Mouse (Mus musculus) left cerebral cortex, postnatal 36 days (tissue): ENCODE results near the gene Tia1. TPM values are rescaled to one million over a fixed set of nuclear protein-coding genes. Genes with fewer than 3 reads are reported as not detected.

Source experiments
- DNase-seq, 2 experiments: peaks; one replicate each; pipeline ENCODE4 v3.0.0; 2021 to 2022; ENCODE audit warnings: low spot score in 2 of 2, mixed read lengths in 1 of 2
- intact Hi-C: fragments of 180-260 bp; cut with DNase I; formaldehyde crosslinking; loops from one replicate; pipeline ENCODE4 v1.15.1; 2025
- total RNA-seq, 2 experiments: library from RNA; stranded (reverse); gene quantifications; 2 replicates each; pipeline ENCODE4 v1.2.3; 2021

The Tia1 gene
- total RNA-seq, 2 experiments from 2014 or later, result 76.1 to 145 TPM

DNA sequence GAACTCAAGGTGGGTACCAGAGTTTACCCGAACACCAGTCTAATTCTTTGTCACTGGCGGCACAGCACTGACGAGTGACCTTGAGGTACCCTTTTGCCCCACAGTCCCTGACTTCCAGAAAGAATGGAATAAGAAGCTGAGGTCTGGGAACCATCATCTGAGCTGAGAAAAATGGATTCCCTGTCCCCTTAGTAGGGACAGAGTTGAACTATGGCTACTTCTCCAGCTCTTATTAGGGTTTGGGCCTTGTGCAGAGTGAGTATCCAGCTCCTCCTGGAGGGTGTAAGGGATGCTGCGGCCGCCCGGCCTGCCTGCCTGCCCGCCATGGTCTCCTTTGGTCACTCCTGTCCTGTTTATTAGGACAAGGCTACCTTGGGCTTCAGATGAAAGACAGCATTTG is 69.1 kb downstream of the Tia1 start:
- intact Hi-C loops, result loop anchor here (2.0 to 5.0 kb wide), 3 partner anchors 34 to 194 kb away; partner anchors contain the start of genes C87436 and Mxd1
- DNase-seq, result no peak

DNA sequence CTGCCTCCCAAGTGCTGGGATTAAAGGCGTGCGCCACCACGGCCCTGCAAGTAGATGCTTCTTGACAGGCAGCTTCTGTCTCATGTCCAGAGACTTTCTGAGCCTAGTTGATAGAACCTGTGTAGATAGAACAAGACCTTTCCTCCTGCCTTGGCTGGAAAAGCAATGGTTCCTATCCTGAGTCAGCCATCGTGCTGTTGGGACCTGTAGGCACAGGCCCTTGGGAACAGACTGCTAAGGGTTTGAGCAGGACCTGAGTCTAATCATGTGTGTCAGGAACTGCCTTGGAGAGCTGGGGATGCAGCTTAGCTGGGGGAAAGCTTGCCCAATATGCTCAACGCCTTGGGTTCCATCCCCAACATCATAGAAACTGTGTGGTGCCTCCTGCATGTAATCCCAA is 70.1 kb downstream of the Tia1 start:
- DNase-seq, result no peak
- intact Hi-C loops, result loop anchor here (5.0 kb wide), 2 partner anchors 113 to 193 kb away; partner anchors contain the start of gene Mxd1

DNA sequence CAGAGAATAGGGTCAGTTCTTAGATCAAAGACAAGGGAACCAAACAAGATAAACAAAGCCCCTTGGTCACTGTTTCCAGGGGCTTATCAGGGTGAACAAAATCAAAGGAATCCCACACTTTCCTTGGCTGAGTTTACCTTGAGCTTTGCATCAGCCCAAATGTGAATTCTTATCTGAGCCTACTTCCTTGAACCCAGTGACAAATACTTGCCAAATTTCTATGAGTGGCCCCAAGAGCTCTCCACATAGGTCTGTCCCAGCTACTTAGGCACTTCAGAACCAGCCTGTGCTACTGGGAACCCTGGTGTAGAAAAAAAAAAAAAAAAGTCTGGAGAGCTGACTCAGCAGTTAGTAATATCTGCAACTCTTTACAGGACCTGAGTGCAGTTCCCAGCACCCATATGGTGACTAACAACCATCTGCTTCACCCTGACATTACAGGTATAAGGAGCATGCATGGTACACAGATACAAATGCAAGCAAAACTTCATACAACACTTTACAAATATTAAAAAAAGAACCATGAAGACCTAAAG is 70.7 kb downstream of the Tia1 start:
- intact Hi-C loops, result loop anchor here (5.0 kb wide), 2 partner anchors 113 to 193 kb away; partner anchors contain the start of gene Mxd1
- DNase-seq, result no peak

DNA sequence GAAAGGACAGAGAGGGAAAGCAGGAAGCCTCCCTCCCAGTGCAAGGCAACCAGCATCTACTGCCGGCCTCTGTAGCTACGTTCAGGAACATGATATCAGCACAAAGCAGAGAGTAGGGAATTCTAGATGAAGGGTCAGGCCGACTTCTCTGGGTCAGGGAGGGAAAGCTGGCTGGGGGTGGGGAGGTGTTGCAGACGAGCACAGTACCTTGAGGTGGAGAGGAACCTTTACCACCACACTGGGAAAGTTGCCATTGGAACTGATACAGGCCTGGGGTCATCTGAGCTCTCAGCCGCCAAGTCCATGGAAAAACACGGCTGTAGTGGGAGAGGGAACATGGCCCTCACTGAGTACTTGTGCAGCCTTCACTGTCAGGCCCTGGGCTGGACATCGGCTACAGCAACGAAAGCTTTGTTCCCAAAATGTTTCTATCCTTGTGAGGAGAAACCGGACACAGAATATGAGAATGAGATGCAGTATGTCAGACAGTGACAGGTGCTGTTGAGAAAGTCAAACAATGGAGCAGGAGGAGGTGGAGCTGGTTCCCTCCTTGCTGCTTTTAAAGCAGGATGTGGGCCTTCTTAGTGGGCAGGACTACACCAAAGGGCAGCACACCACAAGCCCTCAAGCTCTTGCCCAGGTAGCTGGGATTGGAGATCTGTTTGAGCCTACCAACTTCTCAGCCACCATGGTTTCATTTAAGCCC is 71.6 kb downstream of the Tia1 start:
- intact Hi-C loops, result no loop called here
- no peak for DNase-seq

DNA sequence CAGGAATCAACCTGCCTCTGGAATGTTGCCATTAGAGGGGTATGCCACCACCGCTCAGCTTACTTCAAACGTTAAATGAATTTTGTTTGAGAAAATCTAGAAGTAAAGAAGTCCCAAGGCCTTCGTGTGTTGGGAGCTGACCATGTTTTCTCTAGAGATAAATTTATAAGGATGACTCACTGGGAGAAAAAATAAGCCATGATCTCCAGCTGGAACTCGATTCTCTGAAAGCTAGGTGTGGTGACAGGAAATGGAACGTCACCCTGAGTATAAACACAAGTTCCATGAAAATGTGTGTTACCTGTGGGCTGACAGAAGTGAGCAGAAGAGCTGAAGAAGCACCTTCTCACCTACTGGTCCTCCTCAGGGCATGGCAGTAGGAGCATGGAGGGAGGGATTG is 72.9 kb downstream of the Tia1 start:
- intact Hi-C loops, result no loop called here
- DNase-seq, result no peak

DNA sequence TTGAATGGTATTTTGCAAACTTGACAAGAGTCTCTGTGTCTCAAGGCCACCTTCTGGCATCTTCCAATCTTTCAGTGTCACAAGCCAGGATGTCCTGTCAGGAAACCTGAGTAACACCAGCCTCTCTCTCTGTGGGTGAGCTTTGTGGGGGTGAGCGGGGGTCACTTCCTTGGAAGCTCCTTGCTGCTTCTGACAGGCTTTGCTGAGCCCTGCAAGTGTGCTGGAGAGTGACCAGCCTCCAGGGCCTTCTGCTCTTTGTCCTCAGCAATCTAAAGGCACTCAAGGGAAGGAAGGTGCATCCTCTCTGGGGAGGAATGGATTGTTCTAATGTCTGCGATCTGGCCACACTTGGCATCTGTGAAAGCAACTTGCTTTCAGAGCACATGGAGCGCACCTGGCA is 75.3 kb downstream of the Tia1 start:
- intact Hi-C loops, result no loop called here
- DNase-seq, result no peak

DNA sequence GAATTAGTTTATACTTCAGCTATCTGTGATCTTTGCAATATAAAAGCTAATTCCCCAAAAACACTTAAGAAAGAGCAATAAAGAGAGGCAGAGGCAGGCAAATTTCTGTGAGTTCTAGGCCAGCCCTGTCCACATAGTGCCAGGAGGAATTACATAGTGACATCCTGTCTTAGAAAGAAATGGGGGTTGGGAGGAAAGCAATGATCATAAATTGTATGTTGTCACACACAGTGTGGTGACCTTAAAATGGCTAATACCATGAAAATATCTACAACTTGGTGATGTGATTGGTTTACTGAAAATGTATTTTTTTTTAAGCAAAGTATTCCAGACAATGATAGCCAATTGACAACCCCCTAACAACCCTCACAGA is 75.8 kb downstream of the Tia1 start:
- no peak for DNase-seq
- intact Hi-C loops, result no loop called here

DNA sequence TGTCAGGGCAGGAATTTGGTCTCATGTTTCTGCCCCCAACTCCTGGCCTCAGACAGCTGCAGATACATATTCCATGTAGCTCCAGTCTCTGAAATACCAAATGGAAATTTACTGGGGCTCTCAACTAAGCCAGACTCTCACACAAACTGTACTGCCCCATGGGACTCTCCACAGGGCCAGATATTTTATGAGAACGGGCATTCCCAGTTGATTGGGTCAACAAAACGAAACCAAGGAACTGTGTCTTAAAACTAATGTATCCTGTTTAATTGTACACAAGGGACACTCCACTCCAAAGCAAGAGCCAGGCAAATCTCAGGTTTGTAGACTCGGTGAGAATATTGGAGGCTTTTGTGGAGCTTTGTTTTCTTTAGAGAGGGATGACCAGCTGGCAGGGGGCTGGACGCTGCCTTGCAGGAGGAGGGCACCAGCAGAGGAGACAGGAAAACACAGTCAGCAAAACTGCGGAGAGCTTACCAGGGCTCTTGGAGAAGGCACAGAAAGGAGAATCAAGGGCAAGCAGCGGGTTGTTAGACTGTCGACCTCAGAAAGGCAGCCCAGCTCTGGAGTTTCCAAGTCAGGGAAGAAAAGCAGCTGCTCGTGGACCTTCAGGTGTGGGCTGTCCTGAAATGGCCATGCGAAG is 76.3 kb downstream of the Tia1 start:
- intact Hi-C loops, result no loop called here

DNA sequence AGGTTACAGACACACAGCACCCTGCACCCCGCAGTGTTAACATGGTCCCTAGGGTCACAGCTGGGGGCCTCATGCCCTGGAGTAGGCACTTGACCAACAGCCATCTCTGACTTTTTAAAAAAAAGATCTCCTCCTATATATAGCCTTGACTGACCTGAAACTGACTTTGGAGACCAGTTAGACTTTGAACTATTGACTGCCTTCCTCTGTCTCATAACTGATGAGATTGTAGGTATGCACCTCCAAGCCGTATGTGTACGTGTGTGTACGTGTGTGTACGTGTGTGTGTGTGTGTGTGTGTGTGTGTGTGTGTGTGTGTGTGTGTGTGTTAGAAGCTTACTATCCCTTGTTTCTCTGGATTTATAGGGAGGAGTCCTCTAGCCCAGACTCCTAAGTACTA is 77.9 kb downstream of the Tia1 start:
- intact Hi-C loops, result no loop called here
- no peak for DNase-seq

More for the DNA sequence above, 76.3 kb downstream of the Tia1 start:
- peak in 1 of 2 experiments; percentile 10 for DNase-seq

Other genes with a start within 250 kb of the Tia1 start
- gene Tgfa, start 209.0 kb upstream of the Tia1 start, total RNA-seq, result 10 to 100 TPM; 16.4 TPM
- gene Fam136a, start 38.6 kb upstream of the Tia1 start, total RNA-seq, result 10 to 100 TPM; 23.3 to 25.2 TPM
- gene Snrpg, start 32.9 kb upstream of the Tia1 start, total RNA-seq, result 10 to 100 TPM; 55.8 to 66.0 TPM
- 100 to 1,000 TPM; 106 to 124 TPM for gene Pcyox1, start 7.1 kb upstream of the Tia1 start, total RNA-seq
- not detected for gene Gm44790, start 22.4 kb downstream of the Tia1 start, total RNA-seq
- 10 to 100 TPM; 21.5 to 22.0 TPM for gene C87436, start 34.2 kb downstream of the Tia1 start, total RNA-seq
- 100 to 1,000 TPM; 179 to 192 TPM for gene Pcbp1, start 122.1 kb downstream of the Tia1 start, total RNA-seq
- gene Asprv1, start 223.9 kb downstream of the Tia1 start, total RNA-seq, result 1 to 10 TPM in 1 of 2 experiments, under 1 TPM in 1; 0.86 to 2.4 TPM